Mouse (Mus musculus): Measurements from ENCODE around the gene Klc1.

- TF ChIP-seq CTCF (IDR thresholded peaks at IDR 0.05; ENCODE audit: low read depth) (no peak), EP300 (IDR thresholded peaks at IDR 0.05; ENCODE audit: low read depth) (no peak)
Measured at GRCm38 (mm10) chr12:111812075-111812474, 53.4 kb downstream of the Klc1 start.

Measured in heart, postnatal 0 days (tissue).